Mouse (Mus musculus): ENCODE results near the gene Pcgf6.

Pcgf6 gene

GRCm38 (mm10) chr19:47050271-47051032 lies at the start of gene Pcgf6:
Pcgf6 (minus strand) TSS chr19:47050906.
- peak; percentile 65 to 71 for DNase-seq (ENCODE audit: low spot score in 2 of 2)

DNA sequence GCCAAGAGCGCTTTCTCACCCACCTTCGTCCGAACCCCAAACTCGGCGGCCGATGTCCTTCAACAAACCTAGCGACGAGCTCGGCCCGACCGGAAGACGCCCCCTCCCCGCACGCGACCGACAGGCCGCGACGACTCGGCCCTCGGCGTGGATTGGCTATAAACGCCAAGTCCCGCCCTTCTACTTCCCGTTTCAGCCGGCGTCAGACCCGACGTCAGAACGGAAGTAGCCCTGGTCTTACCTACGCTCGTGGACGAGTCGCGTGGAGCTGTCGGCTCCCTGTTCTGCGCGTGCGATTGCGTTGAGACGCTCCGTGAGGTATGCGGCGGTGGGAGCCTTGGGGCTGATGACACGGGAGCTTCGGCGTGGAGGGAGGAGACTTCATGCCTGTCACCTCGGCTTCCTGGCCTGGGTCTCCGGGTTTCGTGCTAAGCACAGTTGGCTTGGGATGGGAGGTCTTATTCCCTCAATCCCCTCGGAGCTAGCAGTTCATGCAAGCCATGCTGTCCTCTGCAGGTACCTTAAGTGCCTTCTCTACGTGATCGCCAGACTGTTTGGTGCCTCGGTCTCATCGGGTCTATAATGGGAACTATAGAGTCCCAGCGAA lies 39.9 kb upstream of the Pcgf6 start, which contains the start of the genes Usmg5 and Pdcd11:
Gene Usmg5, minus strand, starts transcription at position 98 of the 607 bp plus-strand sequence.
Gene Pdcd11, plus strand, starts transcription at position 219 of the 607 bp plus-strand sequence.
- peak; percentile 95 to 96 for DNase-seq (ENCODE audit: low spot score in 2 of 2)

DNA sequence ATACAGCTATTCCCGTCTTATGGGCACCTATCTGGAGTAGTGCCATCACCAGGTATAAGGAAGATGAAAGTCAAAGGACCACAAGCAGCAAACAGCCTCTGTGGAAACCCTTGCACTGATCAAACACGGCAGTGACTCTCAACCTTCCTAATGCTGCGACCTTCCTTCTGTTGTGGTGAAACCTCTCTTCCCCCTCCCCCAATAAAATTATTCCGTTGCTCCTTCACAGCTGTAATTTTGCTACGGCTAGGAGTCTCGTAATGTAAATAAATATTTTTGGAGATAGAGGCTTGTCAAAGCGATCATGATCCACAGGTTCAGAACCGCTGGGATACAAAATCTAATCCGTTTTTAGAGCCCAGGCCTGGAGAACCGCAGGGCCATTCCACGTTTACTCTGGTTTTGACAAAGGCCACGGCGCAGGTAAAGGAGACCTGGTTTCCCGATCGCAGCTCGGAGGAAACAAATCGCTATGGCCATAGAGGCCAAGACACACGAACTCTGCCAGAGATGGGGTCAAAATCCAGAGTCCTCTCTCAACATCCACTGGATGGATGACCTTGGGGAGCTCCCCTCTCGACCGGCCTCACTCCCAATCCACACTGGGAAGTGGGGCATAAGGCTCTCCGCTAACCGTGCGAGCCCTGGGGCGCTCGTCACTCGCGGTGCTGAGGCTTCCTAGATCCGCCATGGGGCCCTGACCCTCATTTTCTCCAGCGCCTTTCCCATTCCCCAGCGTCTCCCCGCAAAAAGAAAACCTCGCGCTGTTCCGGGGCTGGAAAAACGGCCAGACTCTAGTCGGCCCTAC lies 39.2 kb upstream of the Pcgf6 start:
- peak; percentile 12 to 21 for DNase-seq (ENCODE audit: low spot score in 2 of 2)

GRCm38 (mm10) chr19:47088226-47088625 lies 37.5 kb upstream of the Pcgf6 start:
- DNase-seq (ENCODE audit: low spot score in 2 of 2) = no peak

DNA sequence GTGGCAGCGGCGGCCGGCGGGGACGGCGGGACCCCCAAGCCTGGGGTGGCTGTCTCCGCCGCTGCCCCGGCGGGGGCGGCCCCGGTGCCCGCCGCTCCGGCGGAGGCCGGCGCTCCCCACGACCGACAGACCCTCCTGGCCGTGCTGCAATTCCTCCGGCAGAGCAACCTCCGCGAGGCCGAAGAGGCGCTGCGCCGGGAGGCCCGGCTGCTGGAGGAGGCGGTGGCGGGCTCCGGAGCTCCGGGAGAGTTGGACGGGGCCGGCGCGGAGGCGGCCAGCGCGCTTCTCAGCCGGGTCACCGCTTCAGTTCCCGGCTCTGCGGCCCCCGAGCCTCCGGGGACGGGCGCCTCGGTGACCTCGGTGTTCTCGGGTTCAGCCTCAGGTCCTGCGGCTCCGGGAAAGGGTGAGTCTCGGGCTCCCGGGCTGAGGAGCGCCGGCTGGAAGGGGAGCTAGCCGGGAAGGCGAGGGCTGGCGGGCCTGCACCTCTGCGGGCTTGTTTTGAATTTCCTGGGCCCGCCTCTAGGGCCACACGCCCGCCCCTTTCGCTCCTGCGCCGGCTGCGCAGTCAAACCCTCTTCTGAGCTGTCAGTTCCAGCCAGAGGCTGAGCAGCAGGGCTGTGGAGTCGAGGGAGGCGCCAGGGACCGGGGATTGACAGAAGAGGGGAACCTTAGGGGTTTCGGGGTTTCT lies 17.4 kb upstream of the Pcgf6 start:
- peak; percentile 72 to 81 for DNase-seq (ENCODE audit: low spot score in 2 of 2)

- peak; percentile 92 to 96 for DNase-seq (ENCODE audit: low spot score in 2 of 2)
Observed at GRCm38 (mm10) chr19:47067096-47067882, 16.6 kb upstream of the Pcgf6 start, which contains the start of gene Taf5. Taf5 (plus strand) TSS chr19:47067746.

DNA sequence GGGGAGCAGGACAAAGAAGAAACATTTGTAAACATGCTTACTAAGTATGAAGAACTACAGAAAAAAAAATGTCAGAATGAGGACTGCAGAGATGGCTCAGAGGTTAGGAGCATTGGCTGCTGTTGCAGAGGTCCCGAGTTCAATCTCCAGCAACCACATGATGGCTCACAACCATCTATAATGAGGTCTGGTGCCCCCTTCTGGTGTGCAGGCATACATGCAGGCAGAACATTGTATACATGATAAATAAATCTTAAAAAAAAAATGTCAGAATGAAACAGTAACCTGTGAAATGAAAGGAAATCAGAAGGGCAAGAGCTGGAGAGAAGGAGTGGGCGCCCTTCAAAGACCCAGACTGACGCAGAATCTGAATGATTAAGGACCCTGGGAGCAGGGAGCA lies 15.2 kb upstream of the Pcgf6 start:
- no peak for DNase-seq (ENCODE audit: low spot score in 2 of 2)

DNA sequence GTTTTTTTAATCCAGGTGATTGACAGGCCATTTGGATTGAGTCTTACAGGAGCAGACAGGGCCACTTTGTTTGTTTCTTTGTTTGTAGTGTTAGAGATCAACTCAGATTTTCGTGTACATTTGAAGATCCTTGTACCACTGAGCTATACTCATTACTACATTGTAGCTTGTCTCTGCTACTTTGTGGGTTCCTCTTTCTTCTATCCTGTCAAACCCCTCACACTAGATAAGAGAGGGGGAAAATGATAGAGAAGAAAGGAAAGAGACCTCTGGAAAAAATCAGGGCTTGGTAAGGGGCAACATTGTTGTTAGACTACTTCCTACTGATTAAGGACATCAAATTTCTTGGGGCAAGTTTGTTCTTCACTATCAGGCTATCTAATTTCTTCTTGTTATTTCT lies 7.0 kb upstream of the Pcgf6 start:
- no peak for DNase-seq (ENCODE audit: low spot score in 2 of 2)

GRCm38 (mm10) chr19:47053471-47053870 lies 2.8 kb upstream of the Pcgf6 start:
- no peak for DNase-seq (ENCODE audit: low spot score in 2 of 2)

GRCm38 (mm10) chr19:47052927-47053326 lies 2.2 kb upstream of the Pcgf6 start:
- no peak for DNase-seq (ENCODE audit: low spot score in 2 of 2)

- no peak for DNase-seq (ENCODE audit: low spot score in 2 of 2)
Observed at GRCm38 (mm10) chr19:47049840-47050239, 866 bp downstream of the Pcgf6 start.

DNA sequence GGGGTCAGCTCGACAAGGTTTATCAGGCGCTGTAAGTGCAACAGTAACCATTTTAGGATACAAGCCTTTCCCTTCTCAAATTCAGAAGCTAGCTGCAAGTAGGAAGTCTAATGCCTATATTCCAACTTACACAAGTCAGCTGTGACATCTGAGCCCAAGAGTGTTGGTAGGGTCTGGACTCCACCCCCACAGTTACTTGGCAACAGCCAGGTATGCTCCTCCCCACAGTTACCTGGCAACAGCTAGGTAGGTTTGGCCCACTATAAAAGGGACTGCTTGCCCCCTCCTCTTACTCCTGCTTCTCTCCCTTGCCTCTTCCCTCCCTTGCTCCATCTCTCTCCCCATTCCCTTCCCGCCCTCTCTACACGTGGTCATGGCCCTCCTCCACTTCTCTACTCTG lies 1.6 kb downstream of the Pcgf6 start:
- no peak for DNase-seq (ENCODE audit: low spot score in 2 of 2)

- no peak for DNase-seq (ENCODE audit: low spot score in 2 of 2)
Observed at GRCm38 (mm10) chr19:47047236-47047833, 3.4 kb downstream of the Pcgf6 start.

GRCm38 (mm10) chr19:47046343-47046742 lies 4.4 kb downstream of the Pcgf6 start:
- no peak for DNase-seq (ENCODE audit: low spot score in 2 of 2)

DNA sequence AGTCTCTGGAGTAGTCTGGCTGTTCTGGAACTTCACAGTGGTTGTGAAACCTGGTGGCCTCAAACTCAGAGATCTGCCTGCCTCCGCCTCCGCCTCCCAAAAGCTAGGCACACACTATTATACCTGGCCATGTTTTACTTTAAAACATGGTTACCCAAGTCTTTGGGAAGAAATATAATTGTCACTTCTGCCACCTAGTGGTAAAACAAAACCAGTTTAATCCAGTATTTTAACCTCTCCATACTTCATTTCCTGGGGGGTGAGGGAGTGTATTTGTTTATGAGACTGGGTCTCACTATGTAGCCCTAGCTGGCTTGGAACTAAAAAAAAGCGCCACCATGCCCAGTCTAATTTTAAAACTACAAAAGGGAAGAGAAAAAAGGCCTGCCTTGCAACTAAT lies 7.1 kb downstream of the Pcgf6 start:
- DNase-seq (ENCODE audit: low spot score in 2 of 2) = no peak

- no peak for DNase-seq (ENCODE audit: low spot score in 2 of 2)
Observed at GRCm38 (mm10) chr19:47040720-47041473, 9.8 kb downstream of the Pcgf6 start.

- DNase-seq (ENCODE audit: low spot score in 2 of 2) = no peak
Observed at GRCm38 (mm10) chr19:47036596-47036995, 14.1 kb downstream of the Pcgf6 start.

GRCm38 (mm10) chr19:47034916-47035315 lies 15.8 kb downstream of the Pcgf6 start:
- no peak for DNase-seq (ENCODE audit: low spot score in 2 of 2)

DNA sequence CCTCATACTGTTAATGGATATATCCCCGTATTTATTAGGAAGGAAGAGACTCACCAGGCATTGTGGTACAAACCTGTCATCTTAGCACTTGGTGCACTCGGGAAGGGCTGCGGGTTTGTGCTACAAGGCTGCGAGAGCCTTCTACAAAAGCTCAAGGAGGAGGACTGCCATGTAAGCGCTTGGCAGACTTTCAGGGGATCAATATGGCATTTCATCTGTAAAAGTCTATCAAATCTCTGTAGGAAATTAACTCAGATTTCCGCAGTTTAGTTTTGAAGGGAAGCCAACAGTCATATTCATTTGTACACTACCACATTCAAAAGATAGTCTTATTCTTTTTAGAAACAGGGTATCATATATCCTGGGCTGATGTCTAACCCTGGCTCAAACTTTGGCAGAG lies 18.9 kb downstream of the Pcgf6 start:
- DNase-seq (ENCODE audit: low spot score in 2 of 2) = no peak

DNA sequence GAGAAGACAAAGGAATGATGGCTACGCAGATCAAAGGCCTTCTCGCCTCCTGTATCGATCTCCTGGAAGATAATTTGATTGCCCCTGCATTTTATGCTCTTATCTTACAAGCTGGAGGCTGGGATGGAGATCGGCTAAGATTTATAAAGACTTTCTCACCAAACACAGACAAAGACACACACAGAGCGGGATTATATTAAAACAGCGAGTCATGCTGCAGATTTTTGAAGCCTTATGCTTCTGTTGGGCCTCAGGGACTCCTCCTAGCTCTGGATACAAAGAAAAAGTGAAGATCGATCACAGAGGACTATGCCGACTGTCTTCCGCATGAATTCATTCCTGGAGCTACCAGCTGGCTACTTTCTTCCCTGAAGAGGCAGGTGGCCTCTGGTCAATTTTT lies 20.9 kb downstream of the Pcgf6 start:
- DNase-seq (ENCODE audit: low spot score in 2 of 2) = no peak
